Mouse (Mus musculus) adrenal gland, adult (tissue): ENCODE data around the gene Cd300lb.
A peak's percentile ranks its signal among the peaks of the same experiment; 100 is the strongest.

Experiments
- DNase-seq, 2 experiments: peaks; one replicate each; pipeline ENCODE4 v3.0.0; 2022 to 2023; ENCODE audit warnings: low spot score in 1 of 2; ENCODE audit not compliant: inconsistent age in 2 of 2

The Cd300lb gene

GRCm38 (mm10) chr11:114884380-114885100, 49.6 kb downstream of the Cd300lb start:
- DNase-seq, result no peak

DNA sequence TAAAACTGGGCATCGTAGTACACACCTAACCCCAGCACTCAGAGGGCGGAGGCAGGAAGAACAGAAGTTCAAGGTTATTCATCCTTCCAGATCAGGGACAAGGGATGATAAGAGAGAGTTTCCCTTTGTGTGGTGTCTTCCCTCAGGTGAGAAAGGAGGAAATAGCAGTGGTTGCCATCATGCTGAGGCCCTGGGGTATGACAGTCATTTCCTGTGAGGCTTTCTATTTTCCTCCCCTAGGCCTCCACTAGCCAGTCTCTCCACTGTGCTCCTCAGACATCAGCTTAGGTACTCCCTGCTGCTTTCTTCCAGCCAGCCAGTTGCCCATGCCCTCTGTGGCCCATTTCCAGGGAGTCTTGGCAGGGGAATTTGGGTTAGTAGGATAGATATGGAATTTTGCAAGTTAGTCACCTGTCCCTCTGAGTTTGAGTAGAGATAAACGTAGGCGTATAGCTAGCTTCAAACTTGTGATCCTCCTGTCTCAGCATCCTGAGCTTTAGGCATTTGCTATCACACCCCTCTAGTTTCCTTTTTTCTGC, 50.9 kb downstream of the Cd300lb start:
- DNase-seq, result no peak

DNA sequence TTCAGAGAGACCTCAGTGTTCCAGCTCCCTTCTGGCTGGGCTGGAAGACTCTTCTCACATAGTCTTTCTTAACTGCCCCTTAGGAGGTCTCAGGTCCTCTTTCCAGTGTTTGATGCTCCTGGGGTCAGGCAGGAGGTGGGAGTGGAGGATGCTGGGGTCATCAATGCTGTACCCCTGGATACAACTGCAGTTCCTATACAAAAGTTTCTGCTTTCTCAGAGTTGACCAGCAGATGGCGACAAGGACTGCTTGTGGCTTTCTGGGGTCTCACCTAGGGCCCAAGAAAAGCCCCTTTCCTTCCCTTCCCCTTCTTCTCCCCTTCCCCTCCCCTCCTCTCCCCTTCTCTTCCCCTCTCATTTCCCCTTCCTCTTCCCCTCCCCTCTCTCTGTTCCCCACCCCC, 53.6 kb downstream of the Cd300lb start:
- peak in 1 of 2 experiments; percentile 66 for DNase-seq

DNA sequence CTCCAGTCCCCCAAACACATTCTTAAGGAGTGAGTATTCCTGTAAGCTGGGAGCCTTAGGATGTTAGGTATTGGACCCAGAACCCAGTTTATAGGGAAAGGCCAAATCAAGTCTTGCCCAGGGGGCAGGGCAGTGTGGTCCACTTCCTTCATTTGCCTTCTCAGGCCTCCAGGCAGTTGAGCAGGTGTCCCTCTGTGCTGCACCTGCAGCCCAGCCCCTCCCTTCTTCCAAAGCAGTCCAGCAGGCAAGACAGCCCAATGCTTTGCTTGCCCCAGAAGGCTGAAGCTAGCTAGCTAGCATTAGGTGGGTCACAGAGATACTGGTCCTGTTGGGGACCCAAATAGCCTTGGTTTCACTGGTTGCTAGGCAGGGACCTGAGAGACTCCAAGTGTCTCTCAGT, 54.0 kb downstream of the Cd300lb start:
- DNase-seq, result no peak

- DNase-seq, result peak in 1 of 2 experiments; percentile 39
Observed at GRCm38 (mm10) chr11:114879666-114880065, 54.5 kb downstream of the Cd300lb start.

DNA sequence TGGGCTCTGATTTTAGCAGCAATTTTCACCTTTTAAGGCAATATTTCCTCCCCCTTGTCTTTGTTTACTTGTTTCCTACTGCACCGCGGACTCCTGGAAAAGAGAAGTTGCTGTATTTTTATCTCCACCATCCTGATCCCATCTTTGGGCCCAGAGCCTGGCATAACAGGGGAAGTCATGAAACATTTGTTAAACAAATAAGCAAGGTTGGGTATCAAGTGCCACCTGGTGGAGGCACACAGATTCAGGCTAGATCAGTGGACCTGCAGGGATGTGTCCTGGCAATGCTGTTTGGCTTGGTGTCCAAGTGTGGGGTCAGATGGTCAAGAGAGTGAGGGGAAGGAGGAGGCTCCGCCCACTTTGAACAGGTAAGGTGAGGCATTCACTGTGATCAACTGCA, 57.0 kb downstream of the Cd300lb start:
- DNase-seq, result peak; percentile 42 to 80

DNA sequence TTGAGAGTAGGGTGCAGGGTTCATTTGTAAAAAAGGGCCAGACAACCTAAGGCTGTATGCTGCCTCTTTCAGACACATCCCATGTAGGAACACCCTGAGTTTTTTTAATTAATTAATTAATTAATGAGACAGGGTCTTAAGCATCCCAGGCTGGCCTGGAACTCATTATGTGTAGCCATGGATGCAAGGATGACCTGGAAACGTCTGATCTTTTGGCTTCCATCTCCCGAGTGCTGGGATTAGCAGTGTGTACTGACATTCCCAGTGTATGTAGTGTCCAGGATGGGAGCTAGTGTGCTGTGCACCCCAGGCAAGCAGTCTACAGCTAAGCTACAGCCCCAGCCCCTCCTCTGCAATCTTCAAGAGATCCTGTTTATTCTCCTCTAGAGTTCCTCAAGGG, 57.6 kb downstream of the Cd300lb start:
- DNase-seq, result no peak

- DNase-seq, result no peak
Observed at GRCm38 (mm10) chr11:114876176-114876575, 58.0 kb downstream of the Cd300lb start.

- DNase-seq, result no peak
Observed at GRCm38 (mm10) chr11:114875301-114875801, 58.8 kb downstream of the Cd300lb start.

DNA sequence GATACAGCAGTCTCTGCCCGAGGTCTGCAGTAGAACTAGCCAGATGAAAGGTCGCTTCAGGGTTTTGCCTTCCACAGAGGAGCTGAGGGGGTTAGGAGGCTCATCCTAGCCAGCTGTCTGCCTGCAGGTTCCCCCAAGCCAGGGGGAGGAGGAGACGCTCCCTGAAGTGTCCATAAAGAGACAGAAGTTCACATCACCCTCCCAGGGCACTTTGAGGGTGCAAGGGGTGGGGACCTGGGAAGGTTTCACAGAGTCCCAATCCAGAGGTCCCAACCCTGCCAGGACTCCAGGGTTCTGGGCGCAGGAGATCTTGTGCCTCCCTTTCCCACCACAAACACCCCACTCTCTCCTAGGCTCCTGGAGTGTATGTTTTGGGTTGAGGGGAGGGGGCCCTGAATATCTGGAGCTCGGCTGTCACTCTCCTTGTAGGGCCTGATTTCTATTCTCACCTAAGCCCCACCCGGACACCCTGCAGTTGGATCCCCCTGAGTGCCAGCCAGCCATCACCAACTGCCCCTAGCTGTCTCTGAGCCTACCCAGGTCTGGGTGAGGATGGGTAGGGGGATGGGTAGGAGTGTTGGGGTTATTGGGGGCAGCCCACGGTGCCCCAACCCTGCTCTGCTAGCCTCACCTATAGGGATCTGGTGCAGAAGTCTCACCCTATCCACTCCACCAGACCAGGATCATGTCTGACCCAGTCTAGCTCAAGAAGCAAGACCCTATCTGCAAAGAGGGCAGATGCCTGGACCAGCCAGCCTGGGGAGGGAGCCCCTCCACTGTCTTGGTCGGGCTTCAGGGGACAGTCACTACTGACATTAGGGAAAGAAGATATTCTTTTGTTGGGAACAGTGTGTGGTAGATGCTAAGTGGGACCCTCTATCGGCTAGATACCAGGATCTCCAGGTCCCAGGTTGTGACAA, 59.7 kb downstream of the Cd300lb start:
- DNase-seq, result no peak

DNA sequence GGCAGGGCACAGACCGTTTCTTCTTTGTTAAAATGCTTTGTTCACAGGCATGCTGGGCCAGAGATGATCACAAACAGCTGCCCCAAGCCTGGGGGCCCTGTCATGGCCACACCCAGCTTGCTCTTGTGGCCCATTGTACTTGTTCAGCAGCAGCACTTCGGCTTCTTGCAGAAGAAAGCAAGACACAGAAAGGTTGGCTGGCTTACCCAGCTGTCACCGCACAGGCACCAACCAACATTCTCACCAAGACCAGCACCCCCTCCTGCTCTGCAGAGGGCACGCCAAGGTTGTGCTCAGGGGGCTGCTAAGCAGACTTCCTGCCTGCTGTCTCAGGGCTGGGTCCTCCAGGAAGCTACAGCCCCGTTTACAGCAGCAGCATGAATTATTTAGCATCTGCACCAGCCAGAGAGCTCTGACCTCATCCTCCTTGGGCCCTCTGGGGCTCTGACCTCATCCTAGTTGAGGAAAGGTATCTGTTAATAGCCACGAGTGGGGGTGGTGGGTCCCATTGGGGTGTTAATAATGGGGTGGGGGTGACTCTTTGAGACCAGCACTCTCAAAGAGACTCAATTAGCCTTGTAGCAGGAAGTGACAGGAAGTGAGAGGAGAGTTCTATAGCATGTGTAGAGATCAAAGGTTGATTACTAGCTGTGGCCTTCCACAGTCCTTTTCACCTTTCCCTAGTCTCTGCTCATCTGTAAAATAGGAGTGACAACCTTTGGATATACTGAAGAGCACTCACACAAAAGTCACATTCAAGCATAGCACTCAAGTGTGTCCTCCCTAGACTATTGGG, 61.0 kb downstream of the Cd300lb start:
- no peak for DNase-seq
